Mouse (Mus musculus) ES-Bruce4 (cell line): ENCODE results near the gene Fam169a.

Experiments used
- CTCF ChIP-seq: IDR thresholded peaks from one replicate; pipeline ENCODE4 v1.8.1; 2011; ENCODE audit warnings: low read depth, low read length
- EP300 ChIP-seq: IDR thresholded peaks from 2 replicates; pipeline ENCODE4 v1.6.1; 2011; ENCODE audit warnings: low read depth, low read length; ENCODE audit not compliant: insufficient read depth
- POLR2A ChIP-seq: IDR thresholded peaks from one replicate; pipeline ENCODE4 v1.8.1; 2011; ENCODE audit warnings: low read length; ENCODE audit not compliant: insufficient read depth

GRCm38 (mm10) chr13:97071626-97072241 is 4.6 kb downstream of the Fam169a start:
- TF ChIP-seq POLR2A (no peak), CTCF (no peak), EP300 (no peak)
